Mouse (Mus musculus): Measurements from ENCODE around the gene Zfp488. TPM values are rescaled to one million over a fixed set of nuclear protein-coding genes. Genes with fewer than 3 reads are reported as not detected.

Zfp488 gene
- not detected for polyA plus RNA-seq (2017; shearing (Covaris generic))

GRCm38 (mm10) chr14:33978604-33979059 is at the start of gene Zfp488:
Gene Zfp488, minus strand, starts transcription at chr14:33978764.
- no peak for ATAC-seq

DNA sequence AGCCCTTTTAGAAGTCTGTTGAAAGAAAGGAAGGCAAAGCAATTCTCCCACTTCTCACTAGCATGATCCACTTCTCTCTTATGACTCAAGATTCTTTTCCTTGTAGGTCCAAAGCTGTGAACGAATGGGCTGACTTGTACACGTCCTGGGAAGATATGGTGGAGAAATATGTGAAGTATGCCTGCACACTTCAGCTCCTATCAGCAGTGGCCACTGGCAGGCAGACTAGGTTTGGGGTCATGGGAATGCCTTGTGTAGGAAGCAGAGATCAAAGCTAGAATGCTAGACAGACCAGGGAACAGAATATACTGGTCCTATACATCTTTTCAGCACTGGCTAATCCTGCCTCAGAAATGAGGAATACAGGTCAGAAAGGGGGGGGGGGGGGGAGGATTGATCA is 48.1 kb upstream of the Zfp488 start:
- no peak for ATAC-seq

DNA sequence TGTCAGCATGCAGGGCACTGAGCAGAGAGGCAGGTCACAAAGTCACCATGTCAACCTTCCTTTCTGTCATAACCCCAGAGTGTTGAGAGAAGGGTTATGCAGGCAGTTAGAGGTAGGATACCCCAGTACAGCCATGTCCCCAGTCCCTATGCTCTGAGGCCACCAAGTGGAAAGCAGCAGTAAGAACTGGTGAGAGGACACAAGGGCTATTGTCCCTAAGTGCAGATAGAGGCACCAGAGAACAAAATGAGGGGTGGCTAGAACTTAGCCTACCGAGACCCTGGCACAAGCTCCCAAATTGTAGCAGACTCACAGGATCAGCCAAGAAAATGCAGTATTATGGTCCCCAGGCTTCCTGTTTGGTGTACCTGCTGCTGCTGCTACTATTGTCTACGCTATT is 38.4 kb upstream of the Zfp488 start:
- ATAC-seq, result no peak

- ATAC-seq, result no peak
These were observed 37.8 kb upstream of the Zfp488 start, which contains the start of gene Gm5460 for GRCm38 (mm10) chr14:34016381-34016780. Gene Gm5460, plus strand, starts transcription at chr14:34016758.

- ATAC-seq, result no peak
These were observed 36.5 kb upstream of the Zfp488 start, which contains the start of gene Gm30083 for GRCm38 (mm10) chr14:34015063-34015462. Gene Gm30083, minus strand, starts transcription at chr14:34015182.

DNA sequence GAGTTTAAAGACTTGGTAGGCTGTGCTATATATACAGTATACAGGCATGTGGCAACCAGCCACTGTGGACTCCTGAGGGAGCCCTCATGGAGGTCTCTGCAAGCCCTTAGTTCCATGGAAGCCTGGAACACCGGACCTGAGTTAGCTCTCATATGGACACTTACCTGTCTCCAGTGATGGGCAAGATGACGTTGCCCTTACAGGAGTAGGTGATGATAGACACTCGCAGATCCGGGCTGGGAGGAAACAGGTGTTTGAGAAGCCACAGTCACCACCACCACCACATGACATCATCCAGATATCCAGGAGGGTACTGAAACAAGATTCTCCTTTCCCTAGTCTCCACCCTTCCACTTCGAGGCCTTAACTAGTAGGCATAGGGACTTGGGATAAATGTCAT is 23.8 kb upstream of the Zfp488 start:
- no peak for ATAC-seq

DNA sequence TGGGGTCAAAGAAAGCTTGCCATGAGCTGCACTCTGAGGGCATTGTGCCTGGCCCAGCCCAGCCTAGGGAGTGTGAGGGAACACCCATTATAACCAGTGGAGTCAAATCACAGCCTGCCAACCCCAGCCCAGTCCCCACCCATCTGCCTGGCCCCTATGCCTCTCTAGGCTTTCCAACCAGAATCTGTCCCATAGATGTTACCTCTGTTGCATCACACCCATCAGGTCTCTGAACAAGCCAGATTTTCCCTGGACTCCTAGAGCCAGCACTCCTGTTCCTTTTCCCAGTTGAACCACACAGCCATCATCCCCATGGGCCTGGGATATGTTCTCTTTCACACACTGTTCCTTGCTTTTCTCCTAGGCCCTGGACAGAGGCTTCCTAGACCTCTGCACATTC is 22.9 kb upstream of the Zfp488 start:
- ATAC-seq, result no peak

GRCm38 (mm10) chr14:34000076-34000475 is 21.5 kb upstream of the Zfp488 start:
- no peak for ATAC-seq

GRCm38 (mm10) chr14:33997427-33997826 is 18.9 kb upstream of the Zfp488 start:
- no peak for ATAC-seq

- ATAC-seq, result no peak
These were observed 15.1 kb upstream of the Zfp488 start for GRCm38 (mm10) chr14:33993521-33994289.

DNA sequence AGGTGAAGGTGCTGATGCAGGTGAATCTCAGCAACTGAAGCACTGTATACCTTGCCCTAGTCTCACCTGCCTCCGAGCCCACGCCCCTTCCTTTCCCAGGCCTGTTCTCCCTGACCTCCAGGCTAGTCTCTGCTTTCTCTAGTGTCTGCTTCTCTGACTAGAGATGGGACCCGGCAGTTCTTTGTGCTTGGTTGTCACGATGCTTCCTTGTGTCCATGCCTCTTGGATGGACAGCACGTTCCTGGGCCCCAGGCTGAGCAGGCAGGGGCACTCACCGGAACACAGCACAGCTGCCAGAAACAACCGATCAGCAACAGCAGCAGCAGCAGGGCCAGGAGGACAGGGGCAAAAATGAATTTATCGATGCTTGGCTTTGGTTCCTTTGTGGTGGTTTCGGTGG is 14.5 kb upstream of the Zfp488 start:
- ATAC-seq, result no peak

- ATAC-seq, result no peak
These were observed 13.4 kb upstream of the Zfp488 start for GRCm38 (mm10) chr14:33991971-33992370.

DNA sequence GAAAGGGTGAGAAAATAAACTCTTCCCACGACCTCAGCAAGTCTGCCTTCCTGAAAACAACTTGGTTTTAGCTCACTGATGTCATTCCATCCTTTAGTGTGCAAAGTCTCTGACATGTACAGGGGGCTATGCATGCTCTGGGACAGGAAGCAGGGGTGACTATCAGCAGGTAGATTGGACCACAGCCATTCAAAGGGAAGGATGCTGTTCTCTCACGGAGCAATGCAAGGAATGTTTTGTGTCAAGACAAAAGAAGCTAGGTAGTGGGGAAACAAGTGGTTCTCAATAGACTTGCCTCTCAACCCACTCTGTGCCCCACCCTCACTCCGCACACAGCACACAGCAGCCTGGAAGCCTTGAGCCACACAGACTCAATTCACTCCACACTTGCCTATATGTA is 10.6 kb upstream of the Zfp488 start:
- no peak for ATAC-seq

- no peak for ATAC-seq
These were observed 816 bp downstream of the Zfp488 start for GRCm38 (mm10) chr14:33977748-33978147.

GRCm38 (mm10) chr14:33974752-33975151 is 3.8 kb downstream of the Zfp488 start:
- no peak for ATAC-seq

- no peak for ATAC-seq
These were observed 5.9 kb downstream of the Zfp488 start for GRCm38 (mm10) chr14:33972679-33973078.

GRCm38 (mm10) chr14:33965675-33966074 is 12.9 kb downstream of the Zfp488 start:
- no peak for ATAC-seq

DNA sequence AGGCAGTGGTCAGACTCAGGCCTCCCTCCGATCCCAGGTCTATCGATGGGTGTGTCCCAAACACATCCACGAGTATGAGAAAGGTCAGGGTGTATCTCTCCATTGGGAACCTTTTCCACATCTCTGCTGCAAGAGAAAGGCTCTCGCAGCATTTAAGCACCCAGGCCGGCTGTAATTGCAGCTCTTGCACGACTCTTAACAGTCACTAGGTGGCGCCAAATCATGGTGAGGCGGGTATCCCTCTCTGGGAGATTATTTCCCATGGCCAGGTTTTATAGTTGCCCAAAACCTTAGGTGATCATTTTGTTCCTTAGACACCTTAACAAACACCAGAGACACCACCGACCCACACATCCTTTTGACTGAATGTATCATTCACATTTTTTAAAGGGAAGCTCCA is 19.2 kb downstream of the Zfp488 start:
- no peak for ATAC-seq

DNA sequence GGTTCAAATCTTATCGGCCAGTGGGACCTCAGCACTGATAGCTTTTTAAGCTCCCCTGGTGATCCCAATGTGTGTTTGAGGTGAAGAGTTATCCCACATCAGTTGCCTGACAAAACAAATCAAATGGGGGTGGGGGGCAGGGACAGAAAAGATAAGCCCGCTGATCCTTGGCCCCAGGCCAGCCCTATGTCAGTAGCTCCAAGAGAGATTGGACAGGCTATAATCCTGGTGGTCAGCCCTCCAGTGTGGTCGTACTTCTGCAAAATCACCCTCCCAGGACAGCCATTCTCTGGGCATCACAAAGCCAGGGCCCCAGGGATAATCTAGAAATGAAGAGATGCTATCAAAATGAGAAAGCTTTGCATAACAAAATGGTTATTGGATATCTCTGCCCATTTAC is 19.7 kb downstream of the Zfp488 start:
- ATAC-seq, result no peak

- no peak for ATAC-seq
These were observed 20.4 kb downstream of the Zfp488 start for GRCm38 (mm10) chr14:33958186-33958585.

DNA sequence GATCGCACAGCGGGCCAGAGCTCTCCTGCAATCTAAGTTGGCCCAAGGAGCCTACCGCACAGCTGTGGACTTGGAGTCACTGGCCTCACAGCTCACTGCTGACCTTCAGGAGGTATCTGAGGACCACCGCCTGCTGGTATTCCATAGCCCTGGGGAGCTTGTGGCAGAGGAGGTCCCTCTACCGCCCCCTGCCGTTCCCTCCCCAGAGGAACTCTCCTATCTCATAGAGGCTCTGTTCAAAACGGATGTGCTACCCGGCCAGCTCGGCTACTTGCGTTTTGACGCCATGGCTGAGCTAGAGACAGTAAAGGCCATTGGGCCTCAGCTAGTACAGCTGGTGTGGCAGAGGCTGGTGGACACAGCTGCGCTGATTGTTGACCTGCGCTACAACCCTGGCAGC is 22.5 kb downstream of the Zfp488 start:
- no peak for ATAC-seq

DNA sequence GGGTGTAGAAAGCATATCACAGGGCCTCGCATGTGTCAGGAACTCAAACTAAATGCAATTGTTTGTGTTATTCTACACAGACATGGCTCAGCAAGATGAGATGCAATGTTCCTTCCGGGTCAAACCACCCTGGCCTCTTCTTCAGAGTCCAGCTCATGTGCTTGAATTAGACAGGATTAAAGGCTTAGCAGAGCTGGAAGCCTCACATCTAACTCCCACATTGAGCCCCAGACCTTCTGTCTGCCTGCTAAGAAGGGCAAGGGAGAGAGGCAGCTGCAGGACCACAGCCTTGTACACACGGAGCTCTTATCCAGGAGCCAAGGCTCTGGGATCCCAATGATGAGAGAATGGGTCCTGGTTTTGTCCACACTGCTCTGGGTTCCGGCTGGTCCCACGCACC is 24.8 kb downstream of the Zfp488 start, which contains the start of gene Rbp3:
Gene Rbp3 (plus strand): TSS at position 243 of the 400 bp plus-strand sequence.
- ATAC-seq, result no peak

DNA sequence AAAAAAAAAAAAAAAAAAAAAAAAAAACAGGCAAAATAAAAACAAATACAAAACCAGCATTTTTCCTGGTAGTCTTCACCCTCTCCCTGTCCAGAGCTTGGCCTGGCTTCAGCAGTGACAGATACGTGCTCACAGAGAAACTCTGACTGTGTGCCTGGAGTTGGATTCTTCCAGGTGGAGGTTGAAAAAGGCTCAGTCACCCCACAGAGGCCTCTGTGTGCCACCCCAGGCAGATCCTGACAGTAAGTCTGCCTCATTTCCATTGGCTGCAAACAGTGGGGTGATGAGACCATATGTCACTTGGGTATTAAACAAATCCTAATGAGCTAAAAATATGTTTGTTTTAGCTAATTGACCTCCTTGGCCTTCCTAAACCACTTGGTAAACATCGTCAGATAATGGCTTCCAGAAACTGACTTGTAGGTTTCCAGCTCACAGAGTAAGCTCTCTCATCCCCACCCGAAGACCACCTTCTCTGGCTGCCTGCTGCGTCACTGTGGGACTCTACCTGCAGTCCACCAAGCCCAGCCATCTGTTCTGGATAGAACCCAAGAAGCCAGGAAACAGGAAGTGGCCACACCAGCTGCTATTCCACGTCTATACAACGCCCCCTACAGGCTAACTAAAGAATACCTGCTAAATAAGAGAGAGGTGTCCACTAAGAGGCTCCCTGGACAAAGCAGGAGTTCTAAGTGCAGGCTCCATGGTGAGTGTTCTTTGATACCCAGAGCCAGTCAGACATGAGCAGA is 26.2 kb downstream of the Zfp488 start:
- no peak for ATAC-seq

GRCm38 (mm10) chr14:33946125-33946524 is 32.4 kb downstream of the Zfp488 start:
- no peak for ATAC-seq

Data from activated CD4-positive, CD25-positive, alpha-beta regulatory T cell, adult 4 months (primary cell).